Mouse (Mus musculus): ENCODE results near the gene Prim2. TPM values are rescaled to one million over a fixed set of nuclear protein-coding genes. Genes with fewer than 3 reads are reported as not detected.

Gene Prim2
- polyA plus RNA-seq, 1 experiment from 2014 or later, result 27.4 TPM

DNA sequence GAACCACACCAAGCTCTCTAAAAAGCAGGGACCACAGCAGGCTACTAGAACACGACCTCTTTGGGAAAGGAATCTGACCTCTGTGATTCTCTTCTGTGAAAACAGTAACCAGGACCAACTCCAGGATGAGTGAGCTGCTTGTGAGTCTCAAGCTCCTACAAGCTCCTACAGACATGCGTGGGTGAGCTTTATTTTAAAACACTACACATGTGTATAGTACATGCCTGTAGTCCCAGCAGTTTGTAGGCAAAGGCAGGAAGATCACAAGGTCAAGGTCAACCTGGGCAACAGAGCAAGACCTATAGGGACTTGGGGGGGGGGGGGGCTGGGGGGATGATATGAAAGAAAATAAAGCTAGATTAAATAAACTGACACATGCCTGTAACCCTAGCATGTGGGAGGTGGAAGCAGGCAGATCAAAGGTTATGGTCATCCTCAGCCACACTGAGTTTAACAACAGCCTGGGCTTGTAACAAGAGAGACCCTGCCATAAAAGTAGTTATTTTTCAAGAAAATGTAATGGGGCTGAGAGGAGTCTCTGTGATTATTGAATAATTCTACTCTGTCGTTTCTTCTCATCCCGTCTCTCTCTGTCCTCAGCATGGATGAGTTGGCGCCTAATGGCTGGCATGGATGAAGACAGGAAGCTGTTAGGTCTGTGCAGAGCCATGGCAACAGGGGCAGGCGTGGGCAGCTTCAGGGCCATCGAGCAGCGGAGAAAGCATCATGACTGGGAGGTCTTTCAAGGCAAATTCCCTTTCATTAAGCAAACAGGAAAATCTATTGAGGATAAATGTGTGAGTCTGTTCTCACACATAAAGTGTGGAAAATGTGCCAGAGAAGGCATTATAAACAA, 78.8 kb downstream of the Prim2 start:
- H3K9ac ChIP-seq (ENCODE audit: low read depth, low read length), result no peak overlapping the region
- no peaks in the 10 kb centered on the region for H3K36me3 ChIP-seq (ENCODE audit: control insufficient read depth, insufficient read depth)
- 78% methylated on average over 8 of the region's 8 CpGs for WGBS (ENCODE audit: insufficient replicate concordance)
- H3K4me2 ChIP-seq (ENCODE audit: low read depth, low read length), result no peak overlapping the region
- ATAC-seq (ENCODE audit: low read depth), result no peak
- H3K27me3 ChIP-seq (ENCODE audit: control insufficient read depth, insufficient read depth, low read depth, low read length), result no peaks in the 10 kb centered on the region
- no peak overlapping the region for H3K27ac ChIP-seq (ENCODE audit: low read length)
- no peak overlapping the region for H3K4me3 ChIP-seq (ENCODE audit: low read depth, low read length)
- H3K4me1 ChIP-seq (ENCODE audit: control insufficient read depth, low read depth, low read length), result no peaks in the 10 kb centered on the region
- H3K9me3 ChIP-seq (replicated peaks; ENCODE audit: control insufficient read depth, low read length), result no peaks in the 10 kb centered on the region

- 73% methylated on average over 2 of the region's 2 CpGs for WGBS (ENCODE audit: insufficient replicate concordance)
- no peak for ATAC-seq (ENCODE audit: low read depth)
Observed at GRCm38 (mm10) chr1:33589531-33589930, 80.1 kb downstream of the Prim2 start.

DNA sequence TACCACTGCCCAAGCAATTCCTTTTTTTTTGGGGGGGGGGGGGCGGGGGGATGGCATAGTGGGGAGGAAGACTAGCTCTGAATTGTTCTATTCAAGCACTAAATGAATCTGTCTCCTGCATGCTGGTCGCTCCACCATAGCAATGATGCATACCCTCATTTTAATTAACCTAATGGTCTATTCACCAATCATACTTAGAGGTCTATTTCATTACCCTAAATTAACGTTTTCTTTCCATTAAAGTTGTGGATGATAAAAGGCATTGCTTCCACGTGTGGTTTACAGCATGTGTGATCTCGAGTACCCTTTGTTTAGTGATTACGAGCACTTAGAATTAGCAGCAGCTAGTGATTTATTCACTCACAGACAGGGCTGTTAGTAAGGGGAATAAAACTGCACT, 81.0 kb downstream of the Prim2 start:
- Histone ChIP-seq H3K9ac (ENCODE audit: low read depth, low read length) (no peak overlapping the region), H3K4me2 (ENCODE audit: low read depth, low read length) (no peak overlapping the region), H3K4me1 (ENCODE audit: control insufficient read depth, low read depth, low read length) (no peaks in the 10 kb centered on the region), H3K27me3 (ENCODE audit: control insufficient read depth, insufficient read depth, low read depth, low read length) (no peaks in the 10 kb centered on the region), H3K36me3 (ENCODE audit: control insufficient read depth, insufficient read depth) (no peaks in the 10 kb centered on the region), H3K4me3 (ENCODE audit: low read depth, low read length) (no peak overlapping the region), H3K9me3 (replicated peaks; ENCODE audit: control insufficient read depth, low read length) (no peaks in the 10 kb centered on the region), H3K27ac (ENCODE audit: low read length) (no peak overlapping the region)
- 77% methylated on average over 5 of the region's 6 CpGs for WGBS (ENCODE audit: insufficient replicate concordance)
- no peak for ATAC-seq (ENCODE audit: low read depth)

More at GRCm38 (mm10) chr1:33589531-33589930, 80.1 kb downstream of the Prim2 start:
- H3K4me2 ChIP-seq (ENCODE audit: low read depth, low read length), result no peak overlapping the region
- H3K4me1 ChIP-seq (ENCODE audit: control insufficient read depth, low read depth, low read length), result no peaks in the 10 kb centered on the region
- no peak overlapping the region for H3K4me3 ChIP-seq (ENCODE audit: low read depth, low read length)
- H3K36me3 ChIP-seq (ENCODE audit: control insufficient read depth, insufficient read depth), result no peaks in the 10 kb centered on the region
- H3K9ac ChIP-seq (ENCODE audit: low read depth, low read length), result no peak overlapping the region
- no peaks in the 10 kb centered on the region for H3K27me3 ChIP-seq (ENCODE audit: control insufficient read depth, insufficient read depth, low read depth, low read length)
- no peak overlapping the region for H3K27ac ChIP-seq (ENCODE audit: low read length)
- H3K9me3 ChIP-seq (replicated peaks; ENCODE audit: control insufficient read depth, low read length), result no peaks in the 10 kb centered on the region

- no peak overlapping the region for H3K4me2 ChIP-seq (ENCODE audit: low read depth, low read length)
- no peak overlapping the region for H3K27ac ChIP-seq (ENCODE audit: low read length)
- no peaks in the 10 kb centered on the region for H3K9me3 ChIP-seq (replicated peaks; ENCODE audit: control insufficient read depth, low read length)
- H3K36me3 ChIP-seq (ENCODE audit: control insufficient read depth, insufficient read depth), result no peaks in the 10 kb centered on the region
- H3K27me3 ChIP-seq (ENCODE audit: control insufficient read depth, insufficient read depth, low read depth, low read length), result no peaks in the 10 kb centered on the region
- no peak overlapping the region for H3K4me3 ChIP-seq (ENCODE audit: low read depth, low read length)
- no peak for ATAC-seq (ENCODE audit: low read depth)
- H3K4me1 ChIP-seq (ENCODE audit: control insufficient read depth, low read depth, low read length), result no peaks in the 10 kb centered on the region; the same call in 1 of the 2 replicates
- H3K9ac ChIP-seq (ENCODE audit: low read depth, low read length), result no peak overlapping the region
Observed at GRCm38 (mm10) chr1:33584590-33584978, 85.0 kb downstream of the Prim2 start.

- no peaks in the 10 kb centered on the region for H3K36me3 ChIP-seq (ENCODE audit: control insufficient read depth, insufficient read depth)
- H3K27ac ChIP-seq (ENCODE audit: low read length), result no peak overlapping the region
- H3K9me3 ChIP-seq (replicated peaks; ENCODE audit: control insufficient read depth, low read length), result no peaks in the 10 kb centered on the region
- no peak overlapping the region for H3K4me3 ChIP-seq (ENCODE audit: low read depth, low read length)
- 84% methylated on average over 7 of the region's 7 CpGs for WGBS (ENCODE audit: insufficient replicate concordance)
- no peak overlapping the region for H3K9ac ChIP-seq (ENCODE audit: low read depth, low read length)
- no peak for ATAC-seq (ENCODE audit: low read depth)
- peaks cover under 1% of the 10 kb centered on the region for H3K4me1 ChIP-seq (ENCODE audit: control insufficient read depth, low read depth, low read length)
- no peak overlapping the region for H3K4me2 ChIP-seq (ENCODE audit: low read depth, low read length)
- no peaks in the 10 kb centered on the region for H3K27me3 ChIP-seq (ENCODE audit: control insufficient read depth, insufficient read depth, low read depth, low read length)
Observed at GRCm38 (mm10) chr1:33583817-33584589, 85.6 kb downstream of the Prim2 start.

DNA sequence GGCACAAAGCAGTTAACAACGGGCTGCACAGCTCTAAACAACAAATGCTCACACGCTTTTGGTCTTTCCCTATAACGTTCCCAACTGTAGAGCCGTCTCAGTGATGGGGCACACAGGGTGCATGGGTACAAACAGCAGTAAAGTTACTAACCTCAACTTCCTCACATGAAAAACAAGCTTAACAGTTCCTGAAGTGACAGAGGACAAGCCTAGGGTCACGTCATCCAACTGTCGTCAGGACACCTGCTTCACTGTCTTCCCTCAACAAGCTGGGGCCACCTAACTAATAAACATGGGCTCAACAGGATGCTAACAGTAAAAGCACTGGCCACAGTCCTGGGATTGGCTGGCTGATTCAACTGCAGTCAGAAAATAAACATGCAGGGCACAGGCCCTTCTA, 91.0 kb downstream of the Prim2 start:
- Histone ChIP-seq H3K4me1 (ENCODE audit: control insufficient read depth, low read depth, low read length) (peaks cover 16% of the 10 kb centered on the region), H3K27me3 (ENCODE audit: control insufficient read depth, insufficient read depth, low read depth, low read length) (no peaks in the 10 kb centered on the region), H3K4me2 (ENCODE audit: low read depth, low read length) (no peak overlapping the region), H3K27ac (ENCODE audit: low read length) (peak overlapping the region; percentile 54; the same call in 1 of the 2 replicates), H3K9me3 (replicated peaks; ENCODE audit: control insufficient read depth, low read length) (no peaks in the 10 kb centered on the region), H3K9ac (ENCODE audit: low read depth, low read length) (no peak overlapping the region), H3K4me3 (ENCODE audit: low read depth, low read length) (no peak overlapping the region), H3K36me3 (ENCODE audit: control insufficient read depth, insufficient read depth) (no peaks in the 10 kb centered on the region)
- ATAC-seq (ENCODE audit: low read depth), result no peak
- 29% methylated on average over 6 of the region's 6 CpGs for WGBS (ENCODE audit: insufficient replicate concordance)

DNA sequence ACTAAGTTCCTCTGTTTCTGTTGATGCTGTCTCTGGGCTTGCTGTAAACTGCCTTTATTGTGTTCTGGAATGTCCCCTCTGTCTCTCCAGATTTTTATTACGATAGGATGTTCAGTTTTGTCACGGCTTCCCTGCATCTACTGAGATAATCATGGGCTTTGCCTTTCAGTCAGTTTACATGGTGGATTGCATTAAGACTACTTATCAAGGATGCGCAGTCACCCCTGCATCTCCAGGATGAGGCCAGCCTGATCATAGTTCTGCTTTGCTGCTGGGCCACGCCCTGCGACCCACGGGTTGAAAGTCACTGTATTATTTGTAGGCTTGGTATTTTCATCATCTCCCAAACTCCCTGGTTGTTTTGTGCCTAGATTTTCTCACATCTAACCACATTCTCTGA, 95.1 kb downstream of the Prim2 start:
- H3K36me3 ChIP-seq (ENCODE audit: control insufficient read depth, insufficient read depth), result no peaks in the 10 kb centered on the region
- H3K27ac ChIP-seq (ENCODE audit: low read length), result peak overlapping the region; percentile 76
- no peak overlapping the region for H3K4me3 ChIP-seq (ENCODE audit: low read depth, low read length)
- peak overlapping the region; percentile 34; the same call in 1 of the 2 replicates for H3K9ac ChIP-seq (ENCODE audit: low read depth, low read length)
- WGBS (ENCODE audit: insufficient replicate concordance), result 24% methylated on average over 6 of the region's 6 CpGs
- ATAC-seq (ENCODE audit: low read depth), result peak; percentile 99
- H3K27me3 ChIP-seq (ENCODE audit: control insufficient read depth, insufficient read depth, low read depth, low read length), result no peaks in the 10 kb centered on the region
- peak overlapping the region; percentile 51 for H3K4me2 ChIP-seq (ENCODE audit: low read depth, low read length)
- peaks cover 29% of the 10 kb centered on the region for H3K4me1 ChIP-seq (ENCODE audit: control insufficient read depth, low read depth, low read length)
- H3K9me3 ChIP-seq (replicated peaks; ENCODE audit: control insufficient read depth, low read length), result no peaks in the 10 kb centered on the region

GRCm38 (mm10) chr1:33565764-33566401, 103.7 kb downstream of the Prim2 start:
- no peak overlapping the region for H3K27ac ChIP-seq (ENCODE audit: low read length)
- no peaks in the 10 kb centered on the region for H3K9me3 ChIP-seq (replicated peaks; ENCODE audit: control insufficient read depth, low read length)
- 40% methylated on average over 7 of the region's 7 CpGs for WGBS (ENCODE audit: insufficient replicate concordance)
- H3K4me3 ChIP-seq (ENCODE audit: low read depth, low read length), result no peak overlapping the region
- H3K27me3 ChIP-seq (ENCODE audit: control insufficient read depth, insufficient read depth, low read depth, low read length), result no peaks in the 10 kb centered on the region
- no peaks in the 10 kb centered on the region for H3K36me3 ChIP-seq (ENCODE audit: control insufficient read depth, insufficient read depth)
- no peak overlapping the region for H3K4me2 ChIP-seq (ENCODE audit: low read depth, low read length)
- no peaks in the 10 kb centered on the region; the same call in 1 of the 2 replicates for H3K4me1 ChIP-seq (ENCODE audit: control insufficient read depth, low read depth, low read length)
- no peak overlapping the region for H3K9ac ChIP-seq (ENCODE audit: low read depth, low read length)
- ATAC-seq (ENCODE audit: low read depth), result peak; percentile 66

All from liver, embryonic 16.5 days (tissue).